Mouse (Mus musculus) heart, embryonic 15.5 days (tissue): ENCODE data around the gene Olfr1357. TPM values are rescaled to one million over a fixed set of nuclear protein-coding genes. Genes with fewer than 3 reads are reported as not detected.

ENCODE experiments used
- ATAC-seq: fragments of 200-750 bp; cut with Nextera tagmentation; replicated peaks from 2 replicates; pipeline ENCODE4 v1.8.0; 2017; ENCODE audit warnings: low read depth, moderate TSS enrichment; ENCODE audit not compliant: insufficient number of reproducible peaks, insufficient read depth, low FRiP score
- H3K27ac ChIP-seq: fragments of 300-500 bp; sonication (generic); 2 replicates; pipeline ENCODE4 v1.5.1; 2015; ENCODE audit warnings: mild to moderate bottlenecking, inconsistent platforms
- H3K27me3 ChIP-seq: fragments of 300-500 bp; sonication (generic); 2 replicates; pipeline ENCODE4 v1.6.1; 2015; ENCODE audit warnings: inconsistent platforms
- H3K36me3 ChIP-seq: fragments of 300-500 bp; sonication (generic); 2 replicates; pipeline ENCODE4 v1.6.1; 2015; ENCODE audit warnings: mild to moderate bottlenecking, inconsistent platforms
- H3K4me1 ChIP-seq: fragments of 300-500 bp; sonication (generic); replicated peaks from 2 replicates; pipeline ENCODE4 v1.6.1; 2015; ENCODE audit warnings: inconsistent platforms
- H3K4me2 ChIP-seq: fragments of 300-500 bp; sonication (generic); 2 replicates; pipeline ENCODE4 v1.6.1; 2015; ENCODE audit warnings: inconsistent platforms, mild to moderate bottlenecking, moderate library complexity
- H3K4me3 ChIP-seq: fragments of 300-500 bp; sonication (generic); 2 replicates; pipeline ENCODE4 v1.5.1; 2015; ENCODE audit warnings: mild to moderate bottlenecking, inconsistent platforms
- H3K9ac ChIP-seq: fragments of 300-500 bp; sonication (generic); 2 replicates; pipeline ENCODE4 v1.6.1; 2015; ENCODE audit warnings: mild to moderate bottlenecking, inconsistent platforms
- H3K9me3 ChIP-seq: fragments of 300-500 bp; sonication (generic); replicated peaks from 2 replicates; pipeline ENCODE4 v1.6.1; 2016; ENCODE audit warnings: inconsistent platforms
- WGBS: fragments of 180-500 bp; shearing (Covaris S2); methylation state at CpG from one replicate; pipeline ENCODE4 v1.1.7; 2015; ENCODE audit warnings: mixed read lengths; 5-methylcytosine and 5-hydroxymethylcytosine counted together
- polyA plus RNA-seq: library from polyadenylated mRNA; unstranded; fragments of >200 nt; fragmentation: Nextera tagmentation; extraction: Ambion mirVana; gene quantifications from 2 replicates; pipeline ENCODE4 v1.2.1, GENCODE M21; 2015

Gene Olfr1357
- polyA plus RNA-seq, 1 experiment from 2014 or later, result not detected

- WGBS, result 91% methylated on average over 7 of the region's 7 CpGs
Observed at GRCm38 (mm10) chr10:78581121-78581520, 36.8 kb downstream of the Olfr1357 start.

GRCm38 (mm10) chr10:78578204-78578603 lies 39.7 kb downstream of the Olfr1357 start:
- H3K27ac ChIP-seq, result no peak overlapping the region
- no peak for ATAC-seq
- H3K27me3 ChIP-seq, result no peaks in the 10 kb centered on the region
- peaks cover 53% of the 10 kb centered on the region for H3K36me3 ChIP-seq
- no peaks in the 10 kb centered on the region for H3K9me3 ChIP-seq
- no peak overlapping the region for H3K9ac ChIP-seq
- H3K4me1 ChIP-seq, result peaks cover 15% of the 10 kb centered on the region
- H3K4me3 ChIP-seq, result no peak overlapping the region
- WGBS, result 81% methylated on average over 3 of the region's 3 CpGs
- no peak overlapping the region for H3K4me2 ChIP-seq

More at GRCm38 (mm10) chr10:78581121-78581520, 36.8 kb downstream of the Olfr1357 start:
- Histone ChIP-seq H3K4me2 (no peak overlapping the region), H3K9me3 (no peaks in the 10 kb centered on the region), H3K27ac (no peak overlapping the region), H3K4me1 (peaks cover 6% of the 10 kb centered on the region), H3K27me3 (no peaks in the 10 kb centered on the region), H3K36me3 (peaks cover 76% of the 10 kb centered on the region), H3K9ac (no peak overlapping the region), H3K4me3 (no peak overlapping the region)
- ATAC-seq, result no peak

GRCm38 (mm10) chr10:78576435-78577184 lies 41.3 kb downstream of the Olfr1357 start:
- 0 out of 2 replicates have a peak overlapping the region, but pooled peaks have one; percentile 67 for H3K9ac ChIP-seq
- H3K9me3 ChIP-seq, result no peaks in the 10 kb centered on the region
- peak overlapping the region; percentile 94 for H3K27ac ChIP-seq
- 88% methylated on average over 16 of the region's 16 CpGs for WGBS
- peaks cover 15% of the 10 kb centered on the region for H3K4me1 ChIP-seq
- H3K4me2 ChIP-seq, result peak overlapping the region; percentile 63; the same call in 1 of the 2 replicates
- H3K36me3 ChIP-seq, result peaks cover 43% of the 10 kb centered on the region
- no peak for ATAC-seq
- no peaks in the 10 kb centered on the region for H3K27me3 ChIP-seq
- no peak overlapping the region for H3K4me3 ChIP-seq

GRCm38 (mm10) chr10:78575690-78576089 lies 42.2 kb downstream of the Olfr1357 start:
- Histone ChIP-seq H3K27ac (peak overlapping the region; percentile 94), H3K4me1 (peaks cover 15% of the 10 kb centered on the region), H3K9ac (peak overlapping the region; percentile 67), H3K36me3 (peaks cover 35% of the 10 kb centered on the region), H3K27me3 (no peaks in the 10 kb centered on the region), H3K4me3 (peak overlapping the region; percentile 65), H3K9me3 (no peaks in the 10 kb centered on the region), H3K4me2 (peak overlapping the region; percentile 63)
- WGBS, result 39% methylated on average over 2 of the region's 2 CpGs
- peak; percentile 33; the same call in 1 of the 2 replicates for ATAC-seq

GRCm38 (mm10) chr10:78575105-78575632 lies 42.7 kb downstream of the Olfr1357 start:
- H3K9me3 ChIP-seq, result no peaks in the 10 kb centered on the region
- WGBS, result 8% methylated on average over 13 of the region's 13 CpGs
- peak overlapping the region; percentile 94 for H3K27ac ChIP-seq
- peak overlapping the region; percentile 67 for H3K9ac ChIP-seq
- H3K4me3 ChIP-seq, result peak overlapping the region; percentile 65
- H3K36me3 ChIP-seq, result peaks cover 32% of the 10 kb centered on the region
- peak; percentile 10; the same call in 1 of the 2 replicates for ATAC-seq
- H3K4me1 ChIP-seq, result peaks cover 15% of the 10 kb centered on the region
- peak overlapping the region; percentile 63 for H3K4me2 ChIP-seq
- no peaks in the 10 kb centered on the region for H3K27me3 ChIP-seq

DNA sequence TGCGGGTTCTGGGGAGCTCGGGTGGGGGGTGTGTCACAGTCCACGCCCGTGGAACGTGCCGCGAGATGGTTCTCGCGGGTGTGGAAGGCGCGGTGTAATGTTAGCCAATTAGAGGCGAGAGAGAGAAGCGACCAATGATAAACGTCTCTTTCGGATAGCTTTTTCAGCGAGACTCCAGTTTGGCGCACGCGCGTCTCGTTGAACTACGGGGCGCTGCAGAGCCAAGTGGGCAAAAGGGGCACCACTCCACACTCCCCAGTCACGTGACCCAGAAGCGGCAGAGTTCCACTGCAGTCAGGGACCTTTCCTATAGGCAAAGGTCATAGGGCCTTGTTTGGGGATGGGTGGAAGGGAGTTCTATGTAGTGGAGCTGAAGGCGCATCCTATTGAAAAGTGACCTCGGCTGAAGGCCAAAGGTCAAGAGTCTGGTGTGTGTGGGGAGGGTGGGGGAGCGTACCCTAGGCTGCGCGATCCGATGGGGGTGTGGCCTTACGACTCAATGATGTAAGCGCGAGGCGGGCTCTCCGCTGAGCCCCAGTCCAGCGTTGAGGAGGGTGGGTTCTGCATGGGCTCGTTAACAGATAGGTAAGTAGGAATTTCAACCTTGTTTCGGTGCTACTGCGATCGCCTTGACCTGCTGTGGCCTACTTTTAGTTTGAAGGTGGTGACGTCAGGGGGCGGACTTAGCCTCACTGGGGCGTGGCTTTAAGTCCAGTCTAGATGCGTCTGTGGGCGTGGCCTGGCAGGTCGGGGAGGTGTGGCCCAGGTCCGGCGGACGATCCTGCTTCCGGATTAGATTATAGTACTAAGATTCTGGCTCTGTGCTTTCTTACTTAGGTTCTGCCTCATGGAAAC lies 43.4 kb downstream of the Olfr1357 start, which contains the start of gene Ilvbl:
Ilvbl (plus strand) TSS at position 97 of the 855 bp plus-strand sequence.
- Histone ChIP-seq H3K4me2 (peak within 1 kb of the TSS; percentile 63), H3K36me3 (peaks cover 25% of the 10 kb centered on the region), H3K27ac (peak within 1 kb of the TSS; percentile 94), H3K9me3 (no peaks in the 10 kb centered on the region), H3K4me3 (peak within 1 kb of the TSS; percentile 65), H3K9ac (peak within 1 kb of the TSS; percentile 67), H3K27me3 (no peaks in the 10 kb centered on the region), H3K4me1 (peaks cover 15% of the 10 kb centered on the region)
- under 1% methylated on average over 51 of the region's 51 CpGs for WGBS
- peak; percentile 83 for ATAC-seq

- H3K27ac ChIP-seq, result no peak overlapping the region
- no peaks in the 10 kb centered on the region for H3K9me3 ChIP-seq
- 73% methylated on average over 3 of the region's 3 CpGs for WGBS
- H3K36me3 ChIP-seq, result peaks cover 13% of the 10 kb centered on the region
- no peak overlapping the region for H3K4me3 ChIP-seq
- H3K4me2 ChIP-seq, result no peak overlapping the region
- H3K27me3 ChIP-seq, result no peaks in the 10 kb centered on the region
- ATAC-seq, result no peak
- H3K4me1 ChIP-seq, result peaks cover 15% of the 10 kb centered on the region
- no peak overlapping the region for H3K9ac ChIP-seq
Observed at GRCm38 (mm10) chr10:78573226-78573625, 44.6 kb downstream of the Olfr1357 start.

DNA sequence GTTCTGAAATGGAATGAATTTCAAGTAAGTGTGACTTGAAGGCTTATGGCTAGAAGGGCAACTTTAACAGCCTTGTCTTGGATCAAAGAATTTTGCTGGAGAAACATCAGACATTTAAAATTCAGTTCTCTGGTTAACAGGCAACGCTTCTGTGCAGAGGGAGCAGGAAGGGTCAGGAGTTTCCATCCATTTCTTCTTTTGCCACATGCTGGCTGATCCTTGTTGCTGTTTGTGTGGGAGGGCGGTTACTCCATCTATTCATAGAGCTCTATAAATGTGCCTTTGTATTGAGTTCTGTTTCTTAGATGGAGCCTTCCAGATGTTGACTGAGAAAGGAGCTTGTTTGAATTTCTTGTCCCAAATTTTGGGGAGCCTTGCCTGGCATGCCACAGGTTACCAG lies 47.0 kb downstream of the Olfr1357 start:
- Histone ChIP-seq H3K27ac (no peak overlapping the region), H3K4me3 (no peak overlapping the region), H3K4me2 (no peak overlapping the region), H3K9ac (no peak overlapping the region), H3K4me1 (peaks cover 7% of the 10 kb centered on the region), H3K9me3 (no peaks in the 10 kb centered on the region), H3K36me3 (no peaks in the 10 kb centered on the region), H3K27me3 (no peaks in the 10 kb centered on the region)
- WGBS, result 50% methylated on average over 2 of the region's 2 CpGs
- ATAC-seq, result no peak

DNA sequence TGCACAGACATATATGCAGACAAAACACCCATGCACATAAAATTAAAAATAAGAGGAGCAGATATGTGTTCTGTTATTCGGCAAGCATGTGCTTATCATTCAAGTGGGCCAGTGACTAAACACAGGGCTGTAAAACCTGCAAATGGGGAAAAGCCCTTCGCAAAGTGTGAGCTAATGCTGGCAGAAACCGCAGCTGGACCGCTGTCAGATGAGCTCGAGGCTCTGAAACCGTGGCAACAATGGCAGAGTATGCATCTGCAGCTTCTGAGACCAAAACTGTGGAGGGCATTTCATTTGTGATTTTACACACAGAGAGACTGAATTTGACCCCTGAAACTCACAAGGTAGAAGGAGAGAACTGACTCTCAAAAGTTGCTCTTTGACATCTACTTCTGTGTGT lies 47.5 kb downstream of the Olfr1357 start:
- Histone ChIP-seq H3K4me3 (no peak overlapping the region), H3K36me3 (no peaks in the 10 kb centered on the region), H3K9ac (no peak overlapping the region), H3K4me2 (no peak overlapping the region), H3K27ac (no peak overlapping the region), H3K4me1 (peaks cover 3% of the 10 kb centered on the region), H3K9me3 (no peaks in the 10 kb centered on the region), H3K27me3 (no peaks in the 10 kb centered on the region)
- WGBS, result 59% methylated on average over 6 of the region's 6 CpGs
- no peak for ATAC-seq

- no peak overlapping the region for H3K27ac ChIP-seq
- ATAC-seq, result no peak
- H3K4me1 ChIP-seq, result no peaks in the 10 kb centered on the region
- H3K9ac ChIP-seq, result no peak overlapping the region
- no peak overlapping the region for H3K4me2 ChIP-seq
- H3K4me3 ChIP-seq, result no peak overlapping the region
- H3K9me3 ChIP-seq, result no peaks in the 10 kb centered on the region
- 36% methylated on average over 3 of the region's 3 CpGs for WGBS
- no peaks in the 10 kb centered on the region for H3K27me3 ChIP-seq
- H3K36me3 ChIP-seq, result no peaks in the 10 kb centered on the region
Observed at GRCm38 (mm10) chr10:78569686-78570085, 48.2 kb downstream of the Olfr1357 start.

DNA sequence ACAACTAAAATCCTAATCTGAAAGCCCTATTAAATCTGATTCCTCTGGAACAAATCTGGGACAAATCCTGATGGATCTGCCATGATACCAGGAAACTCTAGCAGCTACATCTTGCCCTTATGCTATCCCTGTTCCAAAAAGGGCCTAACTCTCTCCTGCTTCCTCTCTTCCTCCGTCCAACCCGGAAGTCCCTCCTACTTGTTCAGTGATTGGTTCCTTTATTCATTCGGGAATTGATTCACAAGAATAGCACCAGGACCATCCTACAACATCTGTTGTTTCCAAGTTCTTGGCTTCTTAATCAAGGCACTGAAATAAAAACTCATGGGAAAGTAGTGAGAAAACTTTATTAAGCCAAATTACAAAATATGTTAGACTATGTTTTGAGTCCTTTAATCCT lies 48.7 kb downstream of the Olfr1357 start:
- Histone ChIP-seq H3K9ac (no peak overlapping the region), H3K36me3 (no peaks in the 10 kb centered on the region), H3K4me2 (no peak overlapping the region), H3K9me3 (no peaks in the 10 kb centered on the region), H3K27me3 (no peaks in the 10 kb centered on the region), H3K4me3 (no peak overlapping the region), H3K27ac (no peak overlapping the region), H3K4me1 (no peaks in the 10 kb centered on the region)
- no peak for ATAC-seq
- 66% methylated on average over 3 of the region's 3 CpGs for WGBS
